Mouse (Mus musculus): ENCODE data around the gene Zdhhc14. TPM values are rescaled to one million over a fixed set of nuclear protein-coding genes. Genes with fewer than 3 reads are reported as not detected.
A peak's percentile ranks its signal among the peaks of the same experiment; 100 is the strongest.

Gene Zdhhc14
- polyA plus RNA-seq (2014; fragmentation: Nextera tagmentation; extraction: Ambion mirVana), result 9.2 and 10.7 TPM in 2 replicates

GRCm38 (mm10) chr17:5491801-5492745, at the start of gene Zdhhc14:
Zdhhc14 (plus strand) TSS chr17:5492557.
- DNase-seq (peak; percentile 95), ATAC-seq (ENCODE audit: low FRiP score, low TSS enrichment) (peak; percentile 88)
- Histone ChIP-seq H3K36me3 (ENCODE audit: control insufficient read depth, insufficient read depth, low read length) (no peaks in the 10 kb centered on the region), H3K9ac (replicated peaks; ENCODE audit: low read length) (peak within 1 kb of the TSS; percentile 74), H3K9me3 (ENCODE audit: control insufficient read depth, low read length) (no peaks in the 10 kb centered on the region), H3K27me3 (ENCODE audit: control insufficient read depth, insufficient read depth, low read length) (0 out of 2 replicates have a peak, but pooled peaks cover 4% of the 10 kb centered on the region), H3K4me3 (replicated peaks; ENCODE audit: low read depth, low read length) (peak within 1 kb of the TSS; percentile 64), H3K27ac (replicated peaks; ENCODE audit: low read depth, low read length) (peak within 1 kb of the TSS; percentile 89), H3K4me2 (ENCODE audit: low read length) (peak within 1 kb of the TSS; percentile 76), H3K4me1 (ENCODE audit: control insufficient read depth, insufficient read depth, low read length) (peaks cover 25% of the 10 kb centered on the region)
- WGBS, result under 1% methylated on average over 69 of the region's 70 CpGs

GRCm38 (mm10) chr17:5443260-5443659, 49.1 kb upstream of the Zdhhc14 start:
- no peak overlapping the region for H3K4me2 ChIP-seq (ENCODE audit: low read length)
- no peak for ATAC-seq (ENCODE audit: low FRiP score, low TSS enrichment)
- no peak overlapping the region for H3K4me3 ChIP-seq (replicated peaks; ENCODE audit: low read depth, low read length)
- DNase-seq, result no peak
- peaks cover 16% of the 10 kb centered on the region for H3K4me1 ChIP-seq (ENCODE audit: control insufficient read depth, insufficient read depth, low read length)
- no peaks in the 10 kb centered on the region for H3K27me3 ChIP-seq (ENCODE audit: control insufficient read depth, insufficient read depth, low read length)
- no peaks in the 10 kb centered on the region for H3K9me3 ChIP-seq (ENCODE audit: control insufficient read depth, low read length)
- WGBS, result 82% methylated on average over 3 of the region's 3 CpGs
- no peak overlapping the region for H3K9ac ChIP-seq (replicated peaks; ENCODE audit: low read length)
- no peaks in the 10 kb centered on the region for H3K36me3 ChIP-seq (ENCODE audit: control insufficient read depth, insufficient read depth, low read length)
- no peak overlapping the region for H3K27ac ChIP-seq (replicated peaks; ENCODE audit: low read depth, low read length)

DNA sequence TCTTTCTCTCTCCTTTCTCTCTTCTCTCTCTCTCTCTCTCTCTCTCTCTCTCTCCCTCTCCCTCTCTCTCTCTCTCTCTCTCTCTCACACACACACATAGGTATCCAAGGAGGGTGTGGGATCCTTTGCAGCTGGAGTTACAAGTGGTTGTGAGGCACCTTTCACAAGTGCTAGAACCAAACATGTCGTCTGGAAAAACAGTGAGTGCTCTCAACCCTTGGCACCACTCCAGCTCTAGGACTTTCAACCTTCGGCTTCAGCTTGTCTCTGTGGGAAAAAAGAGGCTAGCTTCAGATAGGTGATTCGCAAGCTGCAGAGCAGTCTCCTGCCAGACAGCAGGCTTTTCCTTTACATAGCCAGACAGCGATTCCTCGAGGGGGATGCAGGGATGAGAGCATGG, 48.6 kb upstream of the Zdhhc14 start:
- ATAC-seq (ENCODE audit: low FRiP score, low TSS enrichment), result no peak

DNA sequence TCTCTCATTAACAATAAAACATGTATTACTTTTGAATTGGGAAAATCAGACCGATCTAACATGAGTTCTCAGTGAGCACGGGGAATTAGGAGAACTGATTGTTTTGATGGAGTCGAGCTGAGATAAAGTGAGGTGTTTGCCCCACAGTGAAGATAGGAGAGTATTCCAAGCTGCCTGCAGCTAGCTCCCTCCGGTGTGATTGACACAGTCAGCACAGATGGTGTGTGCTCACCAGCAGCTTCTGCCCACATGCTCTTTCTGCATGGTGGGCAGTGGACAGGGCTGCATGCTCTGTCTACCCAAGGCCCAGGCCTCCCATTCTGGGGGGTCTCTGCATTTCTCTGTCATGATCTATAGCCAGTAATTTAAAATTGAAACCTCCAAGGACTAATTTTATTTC, 38.7 kb upstream of the Zdhhc14 start:
- Histone ChIP-seq H3K4me2 (ENCODE audit: low read length) (no peak overlapping the region), H3K4me3 (replicated peaks; ENCODE audit: low read depth, low read length) (no peak overlapping the region), H3K27ac (replicated peaks; ENCODE audit: low read depth, low read length) (no peak overlapping the region), H3K36me3 (ENCODE audit: control insufficient read depth, insufficient read depth, low read length) (no peaks in the 10 kb centered on the region), H3K27me3 (ENCODE audit: control insufficient read depth, insufficient read depth, low read length) (no peaks in the 10 kb centered on the region), H3K9ac (replicated peaks; ENCODE audit: low read length) (no peak overlapping the region), H3K9me3 (ENCODE audit: control insufficient read depth, low read length) (no peaks in the 10 kb centered on the region), H3K4me1 (ENCODE audit: control insufficient read depth, insufficient read depth, low read length) (no peaks in the 10 kb centered on the region)
- DNase-seq (no peak), ATAC-seq (ENCODE audit: low FRiP score, low TSS enrichment) (no peak)
- 78% methylated on average over 4 of the region's 4 CpGs for WGBS

More for the DNA sequence above, 48.6 kb upstream of the Zdhhc14 start:
- Histone ChIP-seq H3K4me1 (ENCODE audit: control insufficient read depth, insufficient read depth, low read length) (peaks cover 14% of the 10 kb centered on the region), H3K9ac (replicated peaks; ENCODE audit: low read length) (no peak overlapping the region), H3K4me3 (replicated peaks; ENCODE audit: low read depth, low read length) (no peak overlapping the region), H3K27me3 (ENCODE audit: control insufficient read depth, insufficient read depth, low read length) (no peaks in the 10 kb centered on the region), H3K4me2 (ENCODE audit: low read length) (no peak overlapping the region), H3K27ac (replicated peaks; ENCODE audit: low read depth, low read length) (no peak overlapping the region), H3K36me3 (ENCODE audit: control insufficient read depth, insufficient read depth, low read length) (no peaks in the 10 kb centered on the region), H3K9me3 (ENCODE audit: control insufficient read depth, low read length) (no peaks in the 10 kb centered on the region)
- 62% methylated on average over 5 of the region's 5 CpGs for WGBS
- no peak for DNase-seq

GRCm38 (mm10) chr17:5463912-5464311, 28.4 kb upstream of the Zdhhc14 start:
- ATAC-seq (ENCODE audit: low FRiP score, low TSS enrichment), result no peak
- Histone ChIP-seq H3K4me3 (replicated peaks; ENCODE audit: low read depth, low read length) (no peak overlapping the region), H3K4me2 (ENCODE audit: low read length) (no peak overlapping the region), H3K9me3 (ENCODE audit: control insufficient read depth, low read length) (no peaks in the 10 kb centered on the region), H3K4me1 (ENCODE audit: control insufficient read depth, insufficient read depth, low read length) (no peaks in the 10 kb centered on the region), H3K9ac (replicated peaks; ENCODE audit: low read length) (no peak overlapping the region), H3K27ac (replicated peaks; ENCODE audit: low read depth, low read length) (no peak overlapping the region), H3K27me3 (ENCODE audit: control insufficient read depth, insufficient read depth, low read length) (no peaks in the 10 kb centered on the region), H3K36me3 (ENCODE audit: control insufficient read depth, insufficient read depth, low read length) (no peaks in the 10 kb centered on the region)
- WGBS, result 92% methylated on average over 2 of the region's 2 CpGs
- DNase-seq, result no peak

- Histone ChIP-seq H3K27me3 (ENCODE audit: control insufficient read depth, insufficient read depth, low read length) (no peaks in the 10 kb centered on the region), H3K9me3 (ENCODE audit: control insufficient read depth, low read length) (no peaks in the 10 kb centered on the region), H3K4me3 (replicated peaks; ENCODE audit: low read depth, low read length) (no peak overlapping the region), H3K9ac (replicated peaks; ENCODE audit: low read length) (no peak overlapping the region), H3K4me2 (ENCODE audit: low read length) (no peak overlapping the region), H3K36me3 (ENCODE audit: control insufficient read depth, insufficient read depth, low read length) (no peaks in the 10 kb centered on the region), H3K4me1 (ENCODE audit: control insufficient read depth, insufficient read depth, low read length) (no peaks in the 10 kb centered on the region), H3K27ac (replicated peaks; ENCODE audit: low read depth, low read length) (no peak overlapping the region)
- ATAC-seq (ENCODE audit: low FRiP score, low TSS enrichment), result no peak
- 74% methylated on average over 8 of the region's 8 CpGs for whole genome bisulfite sequencing
- no peak for DNase-seq
These were observed 25.6 kb upstream of the Zdhhc14 start for GRCm38 (mm10) chr17:5466736-5467135.

DNA sequence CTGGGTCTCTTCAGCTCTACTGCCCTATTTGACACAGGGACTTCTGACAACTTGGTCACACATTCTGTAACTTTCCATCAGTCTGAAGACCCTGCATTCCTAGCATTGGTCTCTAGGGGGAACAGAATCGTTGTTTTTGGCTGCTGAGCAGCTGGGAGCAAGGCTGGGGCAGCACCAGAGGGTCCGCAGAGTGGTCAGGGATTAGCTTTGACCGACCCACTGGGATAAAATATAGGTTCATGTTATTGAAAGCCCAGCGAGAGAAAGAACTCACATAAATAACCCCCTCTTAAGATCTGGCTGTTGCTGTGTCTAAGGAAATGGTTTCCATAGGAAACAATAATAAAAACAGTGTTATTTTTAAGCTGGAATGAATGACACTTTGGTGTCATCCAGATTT, 25.2 kb upstream of the Zdhhc14 start:
- H3K9ac ChIP-seq (replicated peaks; ENCODE audit: low read length), result no peak overlapping the region
- DNase-seq (no peak), ATAC-seq (ENCODE audit: low FRiP score, low TSS enrichment) (no peak)
- no peak overlapping the region for H3K4me3 ChIP-seq (replicated peaks; ENCODE audit: low read depth, low read length)
- no peaks in the 10 kb centered on the region for H3K27me3 ChIP-seq (ENCODE audit: control insufficient read depth, insufficient read depth, low read length)
- H3K9me3 ChIP-seq (ENCODE audit: control insufficient read depth, low read length), result no peaks in the 10 kb centered on the region
- WGBS, result 46% methylated on average over 4 of the region's 4 CpGs
- H3K4me2 ChIP-seq (ENCODE audit: low read length), result no peak overlapping the region
- H3K36me3 ChIP-seq (ENCODE audit: control insufficient read depth, insufficient read depth, low read length), result no peaks in the 10 kb centered on the region
- no peaks in the 10 kb centered on the region for H3K4me1 ChIP-seq (ENCODE audit: control insufficient read depth, insufficient read depth, low read length)
- no peak overlapping the region for H3K27ac ChIP-seq (replicated peaks; ENCODE audit: low read depth, low read length)

- H3K9ac ChIP-seq (replicated peaks; ENCODE audit: low read length), result no peak overlapping the region
- no peaks in the 10 kb centered on the region for H3K36me3 ChIP-seq (ENCODE audit: control insufficient read depth, insufficient read depth, low read length)
- H3K4me1 ChIP-seq (ENCODE audit: control insufficient read depth, insufficient read depth, low read length), result no peaks in the 10 kb centered on the region
- no peak overlapping the region for H3K4me3 ChIP-seq (replicated peaks; ENCODE audit: low read depth, low read length)
- no peaks in the 10 kb centered on the region for H3K9me3 ChIP-seq (ENCODE audit: control insufficient read depth, low read length)
- WGBS, result 37% methylated on average over 3 of the region's 3 CpGs
- no peak for DNase-seq
- ATAC-seq (ENCODE audit: low FRiP score, low TSS enrichment), result no peak
- H3K27ac ChIP-seq (replicated peaks; ENCODE audit: low read depth, low read length), result no peak overlapping the region
- no peaks in the 10 kb centered on the region for H3K27me3 ChIP-seq (ENCODE audit: control insufficient read depth, insufficient read depth, low read length)
- H3K4me2 ChIP-seq (ENCODE audit: low read length), result no peak overlapping the region
These were observed 20.1 kb upstream of the Zdhhc14 start for GRCm38 (mm10) chr17:5472268-5472667.

Data from midbrain, embryonic 14.5 days (tissue).